Mouse (Mus musculus) stomach, postnatal 0 days (tissue): ENCODE results near the gene Camkmt.

Experiments used
- CTCF ChIP-seq: IDR thresholded peaks from 2 replicates; pipeline ENCODE4 v1.5.1; 2016; ENCODE audit warnings: antibody characterized with exemption, low read depth, mild to moderate bottlenecking, moderate library complexity
- EP300 ChIP-seq: optimal IDR thresholded peaks from 2 replicates; pipeline ENCODE3; 2016; ENCODE audit warnings: antibody characterized with exemption

DNA sequence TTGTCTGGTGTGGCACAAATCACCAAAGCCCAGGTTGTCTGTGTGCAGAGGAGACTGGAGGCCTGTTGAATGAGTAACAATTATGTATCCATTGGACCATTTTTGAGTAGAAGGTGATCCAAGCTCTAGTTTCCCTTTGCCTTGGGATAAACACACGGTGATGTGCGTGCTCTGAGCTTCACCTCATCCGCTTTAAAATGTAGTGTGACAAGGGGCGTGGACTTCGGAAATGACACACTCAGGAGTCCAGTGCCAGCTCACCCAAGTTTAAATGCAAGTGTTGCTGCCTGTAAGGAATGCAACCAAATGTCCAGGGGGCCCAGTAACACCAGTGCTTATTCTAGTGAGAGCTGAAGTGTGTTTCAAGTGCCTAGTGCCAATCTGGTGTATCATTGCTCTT is 392.7 kb downstream of the Camkmt start:
- TF ChIP-seq EP300 (no peak), CTCF (no peak)
